Comparison of ENCODE assay signal across 26 mouse cellular contexts in genomic region chr12:56897976-56898375, GRCm38 (mm10).
DNase-seq lines count a peak whose midpoint lies in the region; ATAC-seq and TF ChIP-seq lines count a peak whose summit lies in the region.
"Had no signal": no experiment of that assay in that cellular context is flagged by ENCODE, and none has a peak within 500 bp of the region (broad histone marks: within the 10 kb centered on the region; RNA-seq: fewer than 3 reads in every experiment).

No protein-coding gene starts in this region.

- no peaks in the 10 kb centered on the region for H3K79me2 ChIP-seq in liver, adult 2 months (ENCODE audit: control insufficient read depth, insufficient read depth, low read length)

- H3K9ac ChIP-seq in liver, adult 2 months (ENCODE audit: low read depth, low read length): no peak overlapping the region
- H3K9ac ChIP-seq in limb, embryonic 12.5 days (replicated peaks): no peak overlapping the region
- H3K9ac ChIP-seq: embryonic facial prominence, embryonic 13.5 days; forebrain, embryonic 12.5 days; forebrain, embryonic 15.5 days; heart, embryonic 13.5 days; hindbrain, embryonic 12.5 days; hindbrain, embryonic 15.5 days had no signal

- no peak for ATAC-seq in limb, embryonic 12.5 days (ENCODE audit: insufficient number of reproducible peaks, insufficient read depth, low FRiP score, low TSS enrichment, low read depth)
- ATAC-seq: CD4-positive, CD25-positive, alpha-beta regulatory T cell, adult 4 months; forebrain, embryonic 15.5 days had no signal

- no peak overlapping the region for H3K4me3 ChIP-seq in liver, adult 2 months (ENCODE audit: insufficient read depth, low read depth, low read length)
- no peak overlapping the region for H3K4me3 ChIP-seq in limb, embryonic 10.5 days
- H3K4me3 ChIP-seq in limb, embryonic 12.5 days (replicated peaks): no peak overlapping the region
- H3K4me3 ChIP-seq: embryonic facial prominence, embryonic 10.5 days; embryonic facial prominence, embryonic 13.5 days; erythroblast, embryonic 14.5 days; forebrain, embryonic 12.5 days; forebrain, embryonic 15.5 days; heart, adult 2 months; heart, embryonic 10.5 days; heart, embryonic 13.5 days; hindbrain, embryonic 12.5 days; hindbrain, embryonic 15.5 days had no signal

- no peak for TF ChIP-seq POLR2A in liver, adult 2 months (IDR thresholded peaks at IDR 0.05; ENCODE audit: extremely low read depth, insufficient read depth, low read length)

- DNase-seq in kidney, adult 9 months: peak; percentile 51
- no peak for DNase-seq in kidney, postnatal 14 days
- peak; percentile 11 for DNase-seq in liver, adult 2 months (ENCODE audit: extremely low read depth, low read depth, low spot score)
- no peak for DNase-seq in liver
- no peak for DNase-seq in limb, embryonic 10.5 days (ENCODE audit: low spot score)
- DNase-seq: adrenal gland, adult 2 months; adrenal gland, postnatal 14 days; cerebellum, adult 11 months; cerebellum, adult 2 months; cerebellum, postnatal 10 days; cerebellum, postnatal 36 days; embryo, embryonic 11 days; gastrocnemius, postnatal 25 days; heart, adult 2 months; heart, postnatal 14 days had no signal

- no peaks in the 10 kb centered on the region for H3K36me3 ChIP-seq in liver, adult 2 months (ENCODE audit: control insufficient read depth, insufficient read depth, low read length)
- no peaks in the 10 kb centered on the region for H3K36me3 ChIP-seq in limb, embryonic 10.5 days
- H3K36me3 ChIP-seq in limb, embryonic 12.5 days: no peaks in the 10 kb centered on the region
- H3K36me3 ChIP-seq: embryonic facial prominence, embryonic 10.5 days; embryonic facial prominence, embryonic 13.5 days; forebrain, embryonic 12.5 days; forebrain, embryonic 15.5 days; heart, embryonic 10.5 days; heart, embryonic 13.5 days; hindbrain, embryonic 12.5 days; hindbrain, embryonic 15.5 days had no signal

- no peaks in the 10 kb centered on the region for H3K9me3 ChIP-seq in limb, embryonic 10.5 days (replicated peaks)
- H3K9me3 ChIP-seq in limb, embryonic 12.5 days: no peaks in the 10 kb centered on the region
- H3K9me3 ChIP-seq: embryonic facial prominence, embryonic 10.5 days; embryonic facial prominence, embryonic 13.5 days; forebrain, embryonic 12.5 days; forebrain, embryonic 15.5 days; heart, embryonic 10.5 days; heart, embryonic 13.5 days; hindbrain, embryonic 12.5 days; hindbrain, embryonic 15.5 days had no signal

- H3K27ac ChIP-seq in liver, adult 2 months (replicated peaks; ENCODE audit: insufficient read depth, low read depth, low read length): no peak overlapping the region
- H3K27ac ChIP-seq in limb, embryonic 10.5 days: 0 out of 2 replicates have a peak overlapping the region, but pooled peaks have one; percentile 21
- H3K27ac ChIP-seq in limb, embryonic 12.5 days: 0 out of 2 replicates have a peak overlapping the region, but pooled peaks have one; percentile 5
- H3K27ac ChIP-seq: embryonic facial prominence, embryonic 10.5 days; embryonic facial prominence, embryonic 13.5 days; forebrain, embryonic 12.5 days; forebrain, embryonic 15.5 days; heart, adult 2 months; heart, embryonic 10.5 days; heart, embryonic 13.5 days; hindbrain, embryonic 12.5 days; hindbrain, embryonic 15.5 days had no signal

- WGBS in liver, adult 2 months: 69% methylated on average over 8 of the region's 8 CpGs
- WGBS in limb, embryonic 10.5 days: 83% methylated on average over 8 of the region's 8 CpGs
- 56% methylated on average over 8 of the region's 8 CpGs for WGBS in limb, embryonic 12.5 days

- H3K27me3 ChIP-seq in liver, adult 2 months (ENCODE audit: control insufficient read depth, insufficient read depth, low read length): no peaks in the 10 kb centered on the region
- peaks cover 25% of the 10 kb centered on the region; the same call in 1 of the 2 replicates for H3K27me3 ChIP-seq in limb, embryonic 10.5 days (ENCODE audit: low read depth, poor library complexity, severe bottlenecking)
- peaks cover 20% of the 10 kb centered on the region for H3K27me3 ChIP-seq in limb, embryonic 12.5 days
- H3K27me3 ChIP-seq: embryonic facial prominence, embryonic 13.5 days; forebrain, embryonic 12.5 days; forebrain, embryonic 15.5 days; heart, embryonic 13.5 days; hindbrain, embryonic 12.5 days; hindbrain, embryonic 15.5 days had no signal

- no peak overlapping the region for H3K4me2 ChIP-seq in limb, embryonic 12.5 days
- H3K4me2 ChIP-seq: embryonic facial prominence, embryonic 13.5 days; forebrain, embryonic 12.5 days; forebrain, embryonic 15.5 days; heart, embryonic 13.5 days; hindbrain, embryonic 12.5 days; hindbrain, embryonic 15.5 days had no signal

- peaks cover 4% of the 10 kb centered on the region; the same call in 1 of the 2 replicates for H3K4me1 ChIP-seq in liver, adult 2 months (ENCODE audit: control insufficient read depth, insufficient read depth, low read length)
- H3K4me1 ChIP-seq in limb, embryonic 10.5 days: peaks cover 38% of the 10 kb centered on the region
- peaks cover 13% of the 10 kb centered on the region; the same call in 1 of the 2 replicates for H3K4me1 ChIP-seq in limb, embryonic 12.5 days (replicated peaks)
- H3K4me1 ChIP-seq: embryonic facial prominence, embryonic 13.5 days; forebrain, embryonic 12.5 days; forebrain, embryonic 15.5 days; heart, embryonic 10.5 days; heart, embryonic 13.5 days; hindbrain, embryonic 12.5 days; hindbrain, embryonic 15.5 days had no signal

- no peak for TF ChIP-seq CTCF in liver, adult 2 months (IDR thresholded peaks at IDR 0.05; ENCODE audit: low read depth, low read length)

Comparison
In these comparisons a context has a peak if more than half of its experiments do, and no peak if none do; other contexts are left out.
1. DNase-seq: peak in kidney, adult 9 months (single experiment) and liver, adult 2 months (single experiment); none in kidney, postnatal 14 days (single experiment), liver (single experiment) and limb, embryonic 10.5 days (single experiment).